Mouse (Mus musculus): ENCODE data around the gene Wdfy1. TPM values are rescaled to one million over a fixed set of nuclear protein-coding genes. Genes with fewer than 3 reads are reported as not detected.

Wdfy1 gene
- polyA plus RNA-seq, 1 experiment from 2014 or later = 38.8 TPM

DNA sequence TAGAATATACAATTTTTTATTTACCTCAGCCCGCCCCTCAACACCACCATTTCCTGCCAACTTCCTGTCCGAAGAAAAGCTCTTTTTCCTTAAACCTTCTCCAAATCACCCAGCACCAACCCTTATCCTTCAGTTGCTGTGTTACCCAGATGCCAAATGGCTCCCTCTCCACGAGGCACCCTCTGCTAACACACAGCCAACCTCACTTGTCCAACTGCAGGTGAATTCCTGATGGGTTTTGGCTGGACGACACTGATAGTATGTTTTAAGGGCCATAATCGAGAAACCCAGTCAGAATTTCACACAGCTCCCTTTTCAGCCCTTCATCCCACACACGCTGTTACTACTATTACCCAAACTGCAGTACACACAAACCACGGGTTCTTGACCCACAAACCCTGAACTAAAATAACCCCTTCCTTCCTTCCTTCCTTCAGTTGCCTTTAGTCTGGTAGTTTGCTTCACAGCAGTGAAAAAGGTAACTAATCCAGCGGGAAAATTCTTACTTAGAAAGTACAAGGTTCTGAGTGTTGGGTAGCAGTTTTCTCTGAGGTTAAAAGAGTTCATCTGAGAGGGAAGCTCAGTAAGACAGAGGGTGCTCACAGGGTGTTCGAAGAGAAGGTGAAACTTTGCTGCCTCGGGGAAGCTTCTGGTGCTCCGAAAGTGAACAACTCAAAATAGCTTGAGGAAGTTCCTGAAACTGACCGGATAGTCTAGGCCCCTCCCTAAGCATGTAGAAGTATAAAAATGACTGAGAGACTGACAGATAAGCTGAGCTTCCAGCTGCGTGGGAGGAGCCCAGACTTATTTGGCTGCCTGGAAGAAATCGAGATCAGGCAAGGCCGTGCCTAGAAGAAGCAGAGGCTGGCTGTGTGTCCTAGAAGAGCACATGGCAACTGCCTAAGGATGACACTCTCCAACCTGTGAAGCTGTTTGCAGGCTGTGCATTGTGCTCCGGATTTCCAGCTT lies 13.4 kb downstream of the Wdfy1 start:
- WGBS = 55% methylated on average over 16 of the region's 16 CpGs
- Histone ChIP-seq H3K27me3 (ENCODE audit: control insufficient read depth, insufficient read depth, low read length) (no peaks in the 10 kb centered on the region), H3K36me3 (ENCODE audit: control insufficient read depth, insufficient read depth, low read length) (no peaks in the 10 kb centered on the region), H3K9me3 (ENCODE audit: control insufficient read depth, low read length) (no peaks in the 10 kb centered on the region), H3K27ac (ENCODE audit: low read depth, low read length) (no peak overlapping the region), H3K4me1 (ENCODE audit: control insufficient read depth, insufficient read depth, low read length) (peaks cover 5% of the 10 kb centered on the region), H3K9ac (ENCODE audit: low read depth, low read length) (no peak overlapping the region), H3K4me2 (replicated peaks; ENCODE audit: low read depth, low read length) (peak overlapping the region; percentile 83), H3K4me3 (ENCODE audit: low read length) (peak overlapping the region; percentile 83; the same call in 1 of the 2 replicates)
- ATAC-seq (ENCODE audit: low FRiP score, low TSS enrichment) = no peak

- 3% methylated on average over 6 of the region's 6 CpGs for WGBS
- H3K4me2 ChIP-seq (replicated peaks; ENCODE audit: low read depth, low read length) = peak overlapping the region; percentile 83
- H3K9me3 ChIP-seq (ENCODE audit: control insufficient read depth, low read length) = no peaks in the 10 kb centered on the region
- ATAC-seq (ENCODE audit: low FRiP score, low TSS enrichment) = peak; percentile 35; the same call in 1 of the 2 replicates
- H3K4me3 ChIP-seq (ENCODE audit: low read length) = peak overlapping the region; percentile 83
- no peaks in the 10 kb centered on the region for H3K36me3 ChIP-seq (ENCODE audit: control insufficient read depth, insufficient read depth, low read length)
- no peak overlapping the region for H3K9ac ChIP-seq (ENCODE audit: low read depth, low read length)
- H3K27me3 ChIP-seq (ENCODE audit: control insufficient read depth, insufficient read depth, low read length) = no peaks in the 10 kb centered on the region
- peaks cover 5% of the 10 kb centered on the region for H3K4me1 ChIP-seq (ENCODE audit: control insufficient read depth, insufficient read depth, low read length)
- no peak overlapping the region for H3K27ac ChIP-seq (ENCODE audit: low read depth, low read length)
These were observed 14.0 kb downstream of the Wdfy1 start for GRCm38 (mm10) chr1:79761917-79762271.

GRCm38 (mm10) chr1:79761106-79761916 lies 14.6 kb downstream of the Wdfy1 start:
- no peaks in the 10 kb centered on the region for H3K9me3 ChIP-seq (ENCODE audit: control insufficient read depth, low read length)
- peak; percentile 95 for ATAC-seq (ENCODE audit: low FRiP score, low TSS enrichment)
- H3K27ac ChIP-seq (ENCODE audit: low read depth, low read length) = no peak overlapping the region
- H3K36me3 ChIP-seq (ENCODE audit: control insufficient read depth, insufficient read depth, low read length) = no peaks in the 10 kb centered on the region
- WGBS = under 1% methylated on average over 46 of the region's 65 CpGs
- H3K4me1 ChIP-seq (ENCODE audit: control insufficient read depth, insufficient read depth, low read length) = peaks cover 5% of the 10 kb centered on the region
- H3K9ac ChIP-seq (ENCODE audit: low read depth, low read length) = peak overlapping the region; percentile 85
- H3K27me3 ChIP-seq (ENCODE audit: control insufficient read depth, insufficient read depth, low read length) = no peaks in the 10 kb centered on the region
- peak overlapping the region; percentile 83 for H3K4me3 ChIP-seq (ENCODE audit: low read length)
- H3K4me2 ChIP-seq (replicated peaks; ENCODE audit: low read depth, low read length) = peak overlapping the region; percentile 83

GRCm38 (mm10) chr1:79760656-79761055 lies 15.3 kb downstream of the Wdfy1 start:
- Histone ChIP-seq H3K4me2 (replicated peaks; ENCODE audit: low read depth, low read length) (peak overlapping the region; percentile 83), H3K27ac (ENCODE audit: low read depth, low read length) (no peak overlapping the region)
- 8% methylated on average over 11 of the region's 11 CpGs for WGBS

DNA sequence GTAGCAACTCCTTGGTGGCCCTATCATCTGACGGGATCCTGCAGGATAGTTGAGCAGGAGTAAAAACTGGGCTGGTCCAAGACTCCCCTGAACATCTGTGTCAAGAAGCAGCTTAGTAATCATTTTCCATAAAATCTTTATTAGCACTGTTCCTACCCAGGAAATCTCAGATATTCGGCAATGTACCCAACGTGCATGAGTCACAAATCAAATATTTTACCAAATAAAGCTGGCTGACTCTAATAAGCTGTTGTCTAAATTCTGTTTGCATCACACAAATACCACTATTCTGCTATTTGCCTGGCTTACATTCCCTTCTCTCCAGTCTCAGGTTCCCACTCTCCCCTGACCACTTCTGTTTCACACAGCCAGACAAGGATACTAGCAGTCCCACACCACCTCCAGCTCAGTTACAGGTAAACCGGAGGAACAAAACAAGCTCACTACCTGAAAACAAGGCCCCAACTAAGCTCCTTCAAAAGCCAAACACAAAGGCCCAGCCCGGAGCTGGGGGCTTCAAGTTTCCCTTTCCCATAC lies 16.4 kb downstream of the Wdfy1 start:
- Histone ChIP-seq H3K27ac (ENCODE audit: low read depth, low read length) (no peak overlapping the region), H3K9me3 (ENCODE audit: control insufficient read depth, low read length) (no peaks in the 10 kb centered on the region), H3K27me3 (ENCODE audit: control insufficient read depth, insufficient read depth, low read length) (no peaks in the 10 kb centered on the region), H3K4me2 (replicated peaks; ENCODE audit: low read depth, low read length) (no peak overlapping the region), H3K4me3 (ENCODE audit: low read length) (no peak overlapping the region), H3K36me3 (ENCODE audit: control insufficient read depth, insufficient read depth, low read length) (no peaks in the 10 kb centered on the region), H3K9ac (ENCODE audit: low read depth, low read length) (no peak overlapping the region), H3K4me1 (ENCODE audit: control insufficient read depth, insufficient read depth, low read length) (peaks cover 5% of the 10 kb centered on the region)
- WGBS = 74% methylated on average over 5 of the region's 5 CpGs
- ATAC-seq (ENCODE audit: low FRiP score, low TSS enrichment) = no peak

More at GRCm38 (mm10) chr1:79760656-79761055, 15.3 kb downstream of the Wdfy1 start:
- H3K4me3 ChIP-seq (ENCODE audit: low read length) = peak overlapping the region; percentile 83
- H3K27me3 ChIP-seq (ENCODE audit: control insufficient read depth, insufficient read depth, low read length) = no peaks in the 10 kb centered on the region
- peak overlapping the region; percentile 85 for H3K9ac ChIP-seq (ENCODE audit: low read depth, low read length)
- H3K4me1 ChIP-seq (ENCODE audit: control insufficient read depth, insufficient read depth, low read length) = peaks cover 5% of the 10 kb centered on the region
- H3K9me3 ChIP-seq (ENCODE audit: control insufficient read depth, low read length) = no peaks in the 10 kb centered on the region
- H3K36me3 ChIP-seq (ENCODE audit: control insufficient read depth, insufficient read depth, low read length) = no peaks in the 10 kb centered on the region
- ATAC-seq (ENCODE audit: low FRiP score, low TSS enrichment) = peak; percentile 40; the same call in 1 of the 2 replicates

GRCm38 (mm10) chr1:79759006-79759405 lies 16.9 kb downstream of the Wdfy1 start:
- 23% methylated on average over 2 of the region's 2 CpGs for WGBS
- Histone ChIP-seq H3K27me3 (ENCODE audit: control insufficient read depth, insufficient read depth, low read length) (no peaks in the 10 kb centered on the region), H3K4me1 (ENCODE audit: control insufficient read depth, insufficient read depth, low read length) (peaks cover 5% of the 10 kb centered on the region), H3K9me3 (ENCODE audit: control insufficient read depth, low read length) (no peaks in the 10 kb centered on the region), H3K9ac (ENCODE audit: low read depth, low read length) (no peak overlapping the region), H3K4me3 (ENCODE audit: low read length) (no peak overlapping the region), H3K36me3 (ENCODE audit: control insufficient read depth, insufficient read depth, low read length) (no peaks in the 10 kb centered on the region), H3K4me2 (replicated peaks; ENCODE audit: low read depth, low read length) (no peak overlapping the region), H3K27ac (ENCODE audit: low read depth, low read length) (no peak overlapping the region)
- ATAC-seq (ENCODE audit: low FRiP score, low TSS enrichment) = no peak

DNA sequence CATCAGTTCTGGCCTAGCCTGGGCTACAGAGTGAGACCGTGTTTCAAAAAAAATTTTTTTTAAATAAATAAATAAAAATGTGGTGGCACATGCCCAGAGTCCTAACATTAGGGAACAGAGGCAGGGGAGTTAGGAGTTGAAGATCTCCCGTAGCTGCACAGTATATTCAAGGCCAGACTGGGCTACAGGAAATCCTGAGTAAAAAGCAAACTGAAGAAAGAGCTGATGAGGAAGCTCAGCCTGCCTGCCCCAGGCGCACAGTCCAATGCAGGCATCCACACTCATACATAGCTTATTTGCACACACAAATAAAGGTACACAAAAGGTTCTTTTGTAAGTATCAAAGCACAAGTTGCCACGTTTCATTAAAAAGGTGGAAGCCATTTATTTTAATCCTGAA lies 18.3 kb downstream of the Wdfy1 start:
- 84% methylated on average over 4 of the region's 4 CpGs for WGBS

DNA sequence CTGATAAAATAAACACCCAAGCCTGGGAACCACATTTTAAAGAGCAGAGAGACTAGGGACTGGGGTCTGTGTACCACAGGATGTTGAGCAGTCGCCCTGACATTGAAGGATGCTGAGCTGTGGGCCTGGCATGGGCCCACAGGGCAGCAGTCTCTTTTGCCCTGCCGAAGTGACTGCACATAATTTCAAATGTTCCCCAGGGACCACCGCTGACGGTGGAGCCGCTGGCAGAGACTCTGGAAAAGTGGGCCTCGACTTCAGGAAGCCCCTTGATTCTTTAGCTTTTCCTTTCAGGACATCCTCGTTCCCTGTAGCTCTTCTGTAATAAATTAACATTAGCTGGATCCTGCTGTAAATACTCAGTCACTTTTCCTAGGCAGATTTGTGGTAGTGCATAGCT lies 18.8 kb downstream of the Wdfy1 start:
- no peak for ATAC-seq (ENCODE audit: low FRiP score, low TSS enrichment)
- H3K27ac ChIP-seq (ENCODE audit: low read depth, low read length) = no peak overlapping the region
- H3K9ac ChIP-seq (ENCODE audit: low read depth, low read length) = no peak overlapping the region
- WGBS = 55% methylated on average over 7 of the region's 7 CpGs
- H3K4me1 ChIP-seq (ENCODE audit: control insufficient read depth, insufficient read depth, low read length) = peaks cover 5% of the 10 kb centered on the region
- H3K36me3 ChIP-seq (ENCODE audit: control insufficient read depth, insufficient read depth, low read length) = no peaks in the 10 kb centered on the region
- H3K4me3 ChIP-seq (ENCODE audit: low read length) = no peak overlapping the region
- H3K27me3 ChIP-seq (ENCODE audit: control insufficient read depth, insufficient read depth, low read length) = no peaks in the 10 kb centered on the region
- no peak overlapping the region for H3K4me2 ChIP-seq (replicated peaks; ENCODE audit: low read depth, low read length)
- H3K9me3 ChIP-seq (ENCODE audit: control insufficient read depth, low read length) = no peaks in the 10 kb centered on the region

More for the DNA sequence above, 18.3 kb downstream of the Wdfy1 start:
- ATAC-seq (ENCODE audit: low FRiP score, low TSS enrichment) = no peak
- Histone ChIP-seq H3K4me2 (replicated peaks; ENCODE audit: low read depth, low read length) (no peak overlapping the region), H3K4me1 (ENCODE audit: control insufficient read depth, insufficient read depth, low read length) (peaks cover 5% of the 10 kb centered on the region), H3K9ac (ENCODE audit: low read depth, low read length) (no peak overlapping the region), H3K4me3 (ENCODE audit: low read length) (no peak overlapping the region), H3K9me3 (ENCODE audit: control insufficient read depth, low read length) (no peaks in the 10 kb centered on the region), H3K36me3 (ENCODE audit: control insufficient read depth, insufficient read depth, low read length) (no peaks in the 10 kb centered on the region), H3K27me3 (ENCODE audit: control insufficient read depth, insufficient read depth, low read length) (no peaks in the 10 kb centered on the region), H3K27ac (ENCODE audit: low read depth, low read length) (peak overlapping the region; percentile 6; the same call in 1 of the 2 replicates)
